Mouse (Mus musculus) heart, embryonic 14.5 days (tissue): Measurements from ENCODE around the gene Stx4a. TPM values are rescaled to one million over a fixed set of nuclear protein-coding genes. Genes with fewer than 3 reads are reported as not detected.
"Not testable (repeated sequence)": the region's sequence is repeated elsewhere in the genome, so short reads cannot be mapped to it uniquely, and the experiment has no call there.

Experiments
- ATAC-seq: fragments of 200-750 bp; cut with Nextera tagmentation; 2 replicates; pipeline ENCODE4 v1.8.0; 2017; ENCODE audit warnings: low read depth, moderate TSS enrichment; ENCODE audit not compliant: insufficient number of reproducible peaks, insufficient read depth, low FRiP score
- H3K27ac ChIP-seq, 2 experiments: fragments of 200-500 bp in 1 of 2; fragments of 300-500 bp in 1 of 2; sonication (generic) in 1 of 2; replicated peaks in 1 of 2; 2 replicates each; pipeline ENCODE4 v1.5.1; 2012 to 2014; ENCODE audit warnings: low read depth in 2 of 2, low read length in 2 of 2, control low read depth in 1 of 2, mild to moderate bottlenecking in 1 of 2, mixed read lengths in 1 of 2; ENCODE audit not compliant: control insufficient read depth in 1 of 2, insufficient read depth in 1 of 2
- H3K27me3 ChIP-seq: fragments of 300-500 bp; sonication (generic); 2 replicates; pipeline ENCODE4 v1.6.1; 2014; ENCODE audit warnings: mild to moderate bottlenecking, low read length, control low read depth; ENCODE audit not compliant: control insufficient read depth, insufficient read depth
- H3K36me3 ChIP-seq: fragments of 300-500 bp; sonication (generic); 2 replicates; pipeline ENCODE4 v1.6.1; 2014; ENCODE audit warnings: mild to moderate bottlenecking, control low read depth, low read length, mixed read lengths; ENCODE audit not compliant: control insufficient read depth, insufficient read depth
- H3K4me1 ChIP-seq, 2 experiments: fragments of 200-500 bp in 1 of 2; fragments of 300-500 bp in 1 of 2; sonication (generic) in 1 of 2; 2 replicates each; pipeline ENCODE4 v1.6.1; 2012 to 2014; ENCODE audit warnings: low read length in 2 of 2, control low read depth in 1 of 2, mixed read lengths in 1 of 2; ENCODE audit not compliant: control insufficient read depth in 2 of 2, insufficient read depth in 2 of 2
- H3K4me2 ChIP-seq: fragments of 300-500 bp; sonication (generic); 2 replicates; pipeline ENCODE4 v1.6.1; 2014; ENCODE audit warnings: mild to moderate bottlenecking, low read length
- H3K4me3 ChIP-seq, 2 experiments: fragments of 200-500 bp in 1 of 2; fragments of 300-500 bp in 1 of 2; sonication (generic) in 1 of 2; 2 replicates each; pipeline ENCODE4 v1.5.1; 2012 to 2014; ENCODE audit warnings: low read length in 2 of 2, mild to moderate bottlenecking in 2 of 2, control low read depth in 1 of 2, low read depth in 1 of 2, moderate library complexity in 1 of 2; ENCODE audit not compliant: control insufficient read depth in 1 of 2, insufficient read depth in 1 of 2
- H3K9ac ChIP-seq: fragments of 300-500 bp; sonication (generic); 2 replicates; pipeline ENCODE4 v1.6.1; 2014; ENCODE audit warnings: mild to moderate bottlenecking, low read length
- H3K9me3 ChIP-seq: fragments of 300-500 bp; sonication (generic); 2 replicates; pipeline ENCODE4 v1.6.1; 2016; ENCODE audit warnings: low read length, control low read depth; ENCODE audit not compliant: control insufficient read depth
- WGBS: fragments of 180-500 bp; shearing (Covaris S2); extraction: QIAGEN DNeasy Blood & Tissue Kit; methylation state at CpG from one replicate; pipeline ENCODE4 v1.1.7; 2014; 5-methylcytosine and 5-hydroxymethylcytosine counted together
- polyA plus RNA-seq: library from polyadenylated mRNA; unstranded; fragments of >200 nt; fragmentation: Nextera tagmentation; extraction: Ambion mirVana; gene quantifications from 2 replicates; pipeline ENCODE4 v1.2.1, GENCODE M21; 2014

The Stx4a gene
- polyA plus RNA-seq, 1 experiment from 2014 or later: 28.8 TPM

GRCm38 (mm10) chr7:127823236-127824171 is 590 bp upstream of the Stx4a start:
- Histone ChIP-seq H3K4me1 (0 out of 4 replicates have a peak, but pooled peaks cover 0 to 4% of the 10 kb centered on the region in 2 experiments), H3K27me3 (peaks cover 5% of the 10 kb centered on the region; the same call in 1 of the 2 replicates), H3K9me3 (no peaks in the 10 kb centered on the region), H3K4me3 (peak overlapping the region; percentile 54 to 59), H3K4me2 (peak overlapping the region; percentile 73), H3K36me3 (no peaks in the 10 kb centered on the region), H3K9ac (peak overlapping the region; percentile 66), H3K27ac (no peak overlapping the region)
- ATAC-seq: no peak
- WGBS: 71% methylated on average over 11 of the region's 11 CpGs

- WGBS: 73% methylated on average over 2 of the region's 2 CpGs
- no peak overlapping the region for H3K4me3 ChIP-seq
- H3K36me3 ChIP-seq: no peaks in the 10 kb centered on the region
- H3K9me3 ChIP-seq: no peaks in the 10 kb centered on the region
- no peak overlapping the region for H3K9ac ChIP-seq
- H3K27me3 ChIP-seq: no peaks in the 10 kb centered on the region
- no peak for ATAC-seq
- no peak overlapping the region for H3K4me2 ChIP-seq
- no peak overlapping the region for H3K27ac ChIP-seq
- no peaks in the 10 kb centered on the region for H3K4me1 ChIP-seq
These were observed 11.5 kb downstream of the Stx4a start for GRCm38 (mm10) chr7:127835550-127835949.

GRCm38 (mm10) chr7:127837473-127837872 is 13.4 kb downstream of the Stx4a start:
- Histone ChIP-seq H3K9ac (no peak overlapping the region), H3K9me3 (no peaks in the 10 kb centered on the region), H3K4me2 (no peak overlapping the region), H3K4me1 (peaks cover 4 to 5% of the 10 kb centered on the region in 2 experiments; a peak in 2 of 4 replicates), H3K27ac (no peak overlapping the region), H3K36me3 (no peaks in the 10 kb centered on the region), H3K27me3 (no peaks in the 10 kb centered on the region), H3K4me3 (no peak overlapping the region)
- no peak for ATAC-seq
- 90% methylated on average over 5 of the region's 5 CpGs for WGBS

- H3K27me3 ChIP-seq, H3K4me2 ChIP-seq, ATAC-seq, H3K36me3 ChIP-seq, H3K4me3 ChIP-seq, H3K4me1 ChIP-seq, H3K9me3 ChIP-seq, H3K9ac ChIP-seq, H3K27ac ChIP-seq: not testable (repeated sequence)
- WGBS: 74% methylated on average over 4 of the region's 4 CpGs
These were observed 13.8 kb downstream of the Stx4a start for GRCm38 (mm10) chr7:127837878-127838277.

- H3K9ac ChIP-seq, H3K9me3 ChIP-seq, H3K4me2 ChIP-seq, H3K27me3 ChIP-seq, H3K4me3 ChIP-seq, ATAC-seq, H3K27ac ChIP-seq, H3K4me1 ChIP-seq: not testable (repeated sequence)
- peaks cover 21% of the 10 kb centered on the region for H3K36me3 ChIP-seq
- 81% methylated on average over 2 of the region's 2 CpGs for WGBS
These were observed 15.9 kb downstream of the Stx4a start for GRCm38 (mm10) chr7:127840031-127840430.

- H3K4me2 ChIP-seq: peak overlapping the region; percentile 92
- H3K9ac ChIP-seq: peak overlapping the region; percentile 92
- no peaks in the 10 kb centered on the region for H3K9me3 ChIP-seq
- no peak for ATAC-seq
- H3K4me3 ChIP-seq: peak overlapping the region; percentile 71 to 93
- H3K27ac ChIP-seq: peak overlapping the region; percentile 91
- no peaks in the 10 kb centered on the region for H3K27me3 ChIP-seq
- H3K4me1 ChIP-seq: peaks cover 5 to 9% of the 10 kb centered on the region in 2 experiments; a peak in 3 of 4 replicates
- 3% methylated on average over 15 of the region's 15 CpGs for WGBS
- H3K36me3 ChIP-seq: peaks cover 29% of the 10 kb centered on the region
These were observed 16.8 kb downstream of the Stx4a start for GRCm38 (mm10) chr7:127840886-127841285.

- peak overlapping the region; percentile 71 to 93 for H3K4me3 ChIP-seq
- ATAC-seq: peak; percentile 92
- peaks cover 5 to 9% of the 10 kb centered on the region in 2 experiments; a peak in 3 of 4 replicates for H3K4me1 ChIP-seq
- peak overlapping the region; percentile 92 for H3K4me2 ChIP-seq
- no peaks in the 10 kb centered on the region for H3K27me3 ChIP-seq
- peaks cover 35% of the 10 kb centered on the region for H3K36me3 ChIP-seq
- peak overlapping the region; percentile 91 for H3K27ac ChIP-seq
- peak overlapping the region; percentile 92 for H3K9ac ChIP-seq
- under 1% methylated on average over 46 of the region's 46 CpGs for WGBS
- H3K9me3 ChIP-seq: no peaks in the 10 kb centered on the region
These were observed 17.4 kb downstream of the Stx4a start for GRCm38 (mm10) chr7:127841340-127842000.
